7 mouse cellular contexts compared by ENCODE assay signal in the genomic region with DNA sequence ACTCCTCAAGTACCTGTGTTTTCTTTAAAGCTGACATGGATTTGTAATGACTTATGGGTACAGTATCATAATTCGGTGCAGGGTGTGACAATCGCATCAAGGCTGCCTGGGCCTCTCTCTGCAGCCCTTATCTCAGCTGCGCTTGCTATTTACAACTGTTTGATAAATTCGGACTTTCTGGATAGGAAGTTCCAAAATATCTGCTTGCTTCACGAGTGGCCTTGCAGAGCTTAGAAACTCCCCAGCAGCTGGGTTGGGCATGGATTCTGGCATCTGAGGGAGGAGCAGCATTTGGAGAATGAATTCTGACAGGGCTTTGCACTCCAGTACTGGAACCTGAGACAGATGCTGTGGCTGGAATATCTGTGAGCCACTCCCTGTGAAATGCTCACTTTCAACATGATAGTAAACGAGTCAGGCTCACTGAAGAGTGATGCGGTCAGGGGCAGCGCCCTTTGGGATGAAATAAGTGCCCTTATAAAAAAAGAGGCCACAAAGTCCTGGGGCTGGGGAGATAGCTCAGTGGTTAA. TPM values are rescaled to one million over a fixed set of nuclear protein-coding genes. Genes with fewer than 3 reads are reported as not detected.
DNase-seq lines count a peak whose midpoint lies in the region; ATAC-seq lines count a peak whose summit lies in the region.

No protein-coding gene starts in this region.

- no peak for ATAC-seq in kidney, embryonic 15.5 days (replicated peaks; ENCODE audit: low FRiP score)
- ATAC-seq in forebrain, embryonic 11.5 days (replicated peaks; ENCODE audit: low FRiP score) = no peak
- ATAC-seq in liver, embryonic 12.5 days = peak; percentile 75

- no peaks in the 10 kb centered on the region for H3K9me3 ChIP-seq in kidney, embryonic 15.5 days (replicated peaks)
- H3K9me3 ChIP-seq in forebrain, embryonic 11.5 days (ENCODE audit: control insufficient read depth, low read length) = no peaks in the 10 kb centered on the region
- H3K9me3 ChIP-seq in liver, embryonic 12.5 days (replicated peaks) = no peaks in the 10 kb centered on the region

- no peak for DNase-seq in kidney, adult 8-10 months
- DNase-seq in c-Kit-positive CD71-positive TER-119-positive erythroid progenitor cells, embryonic 14.5 days (ENCODE audit: low spot score) = peak; percentile 34
- no peak for DNase-seq in forebrain, embryonic 11.5 days (ENCODE audit: low spot score)
- DNase-seq in yolk sac, embryonic 10.5 days (ENCODE audit: low spot score) = no peak
- no peak for DNase-seq in right cerebral cortex, postnatal 4 days

- 62% methylated on average over 8 of the region's 8 CpGs for WGBS in kidney, embryonic 15.5 days
- 89% methylated on average over 8 of the region's 8 CpGs for WGBS in forebrain, embryonic 11.5 days
- 18% methylated on average over 8 of the region's 8 CpGs for WGBS in liver, embryonic 12.5 days (ENCODE audit: insufficient replicate concordance)

- peaks cover 53% of the 10 kb centered on the region for H3K4me1 ChIP-seq in kidney, embryonic 15.5 days
- no peaks in the 10 kb centered on the region; the same call in 1 of the 2 replicates for H3K4me1 ChIP-seq in forebrain, embryonic 11.5 days (replicated peaks; ENCODE audit: control insufficient read depth, insufficient read depth, low read length)
- H3K4me1 ChIP-seq in liver, embryonic 12.5 days = peaks cover 37% of the 10 kb centered on the region

- no peaks in the 10 kb centered on the region for H3K27me3 ChIP-seq in kidney, embryonic 15.5 days
- H3K27me3 ChIP-seq in forebrain, embryonic 11.5 days (ENCODE audit: control insufficient read depth, insufficient read depth, low read length) = no peaks in the 10 kb centered on the region
- no peaks in the 10 kb centered on the region for H3K27me3 ChIP-seq in liver, embryonic 12.5 days (replicated peaks)

- H3K4me2 ChIP-seq in kidney, embryonic 15.5 days = no peak overlapping the region
- no peak overlapping the region for H3K4me2 ChIP-seq in forebrain, embryonic 11.5 days (ENCODE audit: low read depth, low read length, severe bottlenecking)
- peak overlapping the region; percentile 44 for H3K4me2 ChIP-seq in liver, embryonic 12.5 days

- H3K36me3 ChIP-seq in kidney, embryonic 15.5 days = peaks cover 36% of the 10 kb centered on the region; the same call in 1 of the 2 replicates
- no peaks in the 10 kb centered on the region for H3K36me3 ChIP-seq in forebrain, embryonic 11.5 days (ENCODE audit: control insufficient read depth, insufficient read depth, low read length)
- no peaks in the 10 kb centered on the region for H3K36me3 ChIP-seq in liver, embryonic 12.5 days

- no peak overlapping the region for H3K4me3 ChIP-seq in kidney, embryonic 15.5 days (replicated peaks)
- no peak overlapping the region for H3K4me3 ChIP-seq in forebrain, embryonic 11.5 days (ENCODE audit: low read depth, low read length)
- H3K4me3 ChIP-seq in liver, embryonic 12.5 days = no peak overlapping the region

- 0 out of 2 replicates have a peak overlapping the region, but pooled peaks have one; percentile 22 for H3K9ac ChIP-seq in kidney, embryonic 15.5 days
- H3K9ac ChIP-seq in forebrain, embryonic 11.5 days (ENCODE audit: low read length) = no peak overlapping the region
- H3K9ac ChIP-seq in liver, embryonic 12.5 days = peak overlapping the region; percentile 19; the same call in 1 of the 2 replicates

- peak overlapping the region; percentile 71 for H3K27ac ChIP-seq in kidney, embryonic 15.5 days
- H3K27ac ChIP-seq in forebrain, embryonic 11.5 days (ENCODE audit: low read depth, low read length) = 0 out of 2 replicates have a peak overlapping the region, but pooled peaks have one; percentile 12
- 0 out of 2 replicates have a peak overlapping the region, but pooled peaks have one; percentile 8 for H3K27ac ChIP-seq in liver, embryonic 12.5 days

RNA-seq across cellular contexts. Expression of a gene that starts 7.7 kb away (rescaled TPM):
- polyA plus RNA-seq in kidney, embryonic 15.5 days (2015; fragmentation: Nextera tagmentation; extraction: Ambion mirVana) = 9.5 and 11.1 TPM in 2 replicates
- 12.0 and 12.2 TPM in 2 replicates for polyA plus RNA-seq in forebrain, embryonic 11.5 days (2014; fragmentation: Nextera tagmentation; extraction: Ambion mirVana)
- polyA plus RNA-seq in liver, embryonic 12.5 days (2016; fragmentation: Nextera tagmentation; extraction: Ambion mirVana) = 2.3 and 2.6 TPM in 2 replicates

RNA-seq across cellular contexts. Expression of a gene that starts 24.7 kb away (rescaled TPM):
- 15.6 and 17.3 TPM in 2 replicates for polyA plus RNA-seq in kidney, embryonic 15.5 days (2015; fragmentation: Nextera tagmentation; extraction: Ambion mirVana)
- polyA plus RNA-seq in forebrain, embryonic 11.5 days (2014; fragmentation: Nextera tagmentation; extraction: Ambion mirVana) = 20.0 and 21.5 TPM in 2 replicates
- polyA plus RNA-seq in liver, embryonic 12.5 days (2016; fragmentation: Nextera tagmentation; extraction: Ambion mirVana) = 7.9 TPM in 2 replicates

RNA-seq across cellular contexts. Expression of a gene that starts 57.1 kb away (rescaled TPM):
- 502 and 516 TPM in 2 replicates for polyA plus RNA-seq in kidney, embryonic 15.5 days (2015; fragmentation: Nextera tagmentation; extraction: Ambion mirVana)
- 229 and 267 TPM in 2 replicates for polyA plus RNA-seq in forebrain, embryonic 11.5 days (2014; fragmentation: Nextera tagmentation; extraction: Ambion mirVana)
- polyA plus RNA-seq in liver, embryonic 12.5 days (2016; fragmentation: Nextera tagmentation; extraction: Ambion mirVana) = 199 and 201 TPM in 2 replicates

Comparison
In these comparisons a context has a peak if more than half of its experiments do, and no peak if none do; other contexts are left out.
1. H3K27ac ChIP-seq: peak in every context shown above with its lines; median percentile 71 in kidney, embryonic 15.5 days; 12 in forebrain, embryonic 11.5 days; 8 in liver, embryonic 12.5 days.